ENCODE assay signal across 31 mouse cellular contexts in genomic region chr6:140366791-140367190, GRCm38 (mm10). TPM values are rescaled to one million over a fixed set of nuclear protein-coding genes. Genes with fewer than 3 reads are reported as not detected.
DNase-seq lines count a peak whose midpoint lies in the region; ATAC-seq lines count a peak whose summit lies in the region.
"Had no signal": no experiment of that assay in that cellular context is flagged by ENCODE, and none has a peak within 500 bp of the region (broad histone marks: within the 10 kb centered on the region; RNA-seq: fewer than 3 reads in every experiment).

No protein-coding gene starts in this region.

- H3K27ac ChIP-seq in intestine, embryonic 15.5 days: no peak overlapping the region
- no peak overlapping the region for H3K27ac ChIP-seq in intestine, embryonic 16.5 days (ENCODE audit: low read length)
- no peak overlapping the region for H3K27ac ChIP-seq in kidney, embryonic 14.5 days (ENCODE audit: low read depth, low read length)
- H3K27ac ChIP-seq: embryonic facial prominence, embryonic 10.5 days; embryonic facial prominence, embryonic 13.5 days; forebrain, embryonic 12.5 days; forebrain, embryonic 15.5 days; heart, embryonic 15.5 days; hindbrain, embryonic 10.5 days; hindbrain, embryonic 13.5 days had no signal

- H3K9ac ChIP-seq in intestine, embryonic 15.5 days: no peak overlapping the region
- H3K9ac ChIP-seq in intestine, embryonic 16.5 days (ENCODE audit: low read depth, low read length): no peak overlapping the region
- no peak overlapping the region for H3K9ac ChIP-seq in kidney, embryonic 14.5 days (ENCODE audit: low read depth, low read length)
- H3K9ac ChIP-seq: embryonic facial prominence, embryonic 13.5 days; forebrain, embryonic 12.5 days; forebrain, embryonic 15.5 days; heart, embryonic 12.5 days; heart, embryonic 15.5 days; hindbrain, embryonic 13.5 days had no signal

- DNase-seq in kidney, adult 8-10 months: peak; percentile 42 to 49
- DNase-seq in kidney, postnatal 36 days: peak; percentile 55 to 58
- no peak for DNase-seq in kidney, postnatal 14 days
- DNase-seq in right cerebral cortex, postnatal 25 days: no peak
- DNase-seq: adrenal gland, postnatal 10 days; adrenal gland, postnatal 36 days; B cell, adult 2 months; cerebellum, adult 11 months; cerebellum, adult 8-10 months; cerebellum, postnatal 10 days; cerebellum, postnatal 36 days; embryo, embryonic 11 days; gastrocnemius, postnatal 25 days; heart, adult 18-20 months; heart, postnatal 10 days; heart, postnatal 36 days had no signal

- no peaks in the 10 kb centered on the region for H3K9me3 ChIP-seq in intestine, embryonic 15.5 days
- H3K9me3 ChIP-seq in intestine, embryonic 16.5 days (ENCODE audit: control insufficient read depth, low read length): no peaks in the 10 kb centered on the region
- 0 out of 2 replicates have a peak, but pooled peaks cover 3% of the 10 kb centered on the region for H3K9me3 ChIP-seq in kidney, embryonic 14.5 days (ENCODE audit: control insufficient read depth, low read length)
- H3K9me3 ChIP-seq: embryonic facial prominence, embryonic 10.5 days; embryonic facial prominence, embryonic 13.5 days; forebrain, embryonic 12.5 days; forebrain, embryonic 15.5 days; heart, embryonic 12.5 days; heart, embryonic 15.5 days; hindbrain, embryonic 10.5 days; hindbrain, embryonic 13.5 days had no signal

- H3K4me2 ChIP-seq in intestine, embryonic 15.5 days (replicated peaks): no peak overlapping the region
- no peak overlapping the region for H3K4me2 ChIP-seq in intestine, embryonic 16.5 days (ENCODE audit: low read depth, low read length)
- H3K4me2 ChIP-seq in kidney, embryonic 14.5 days (replicated peaks; ENCODE audit: low read depth, low read length): no peak overlapping the region
- H3K4me2 ChIP-seq: embryonic facial prominence, embryonic 13.5 days; forebrain, embryonic 12.5 days; forebrain, embryonic 15.5 days; heart, embryonic 12.5 days; heart, embryonic 15.5 days; hindbrain, embryonic 13.5 days had no signal

- no peaks in the 10 kb centered on the region for H3K4me1 ChIP-seq in intestine, embryonic 15.5 days (replicated peaks)
- H3K4me1 ChIP-seq in intestine, embryonic 16.5 days (ENCODE audit: control insufficient read depth, insufficient read depth, low read length): peaks cover 4% of the 10 kb centered on the region; the same call in 1 of the 2 replicates
- H3K4me1 ChIP-seq in kidney, embryonic 14.5 days (ENCODE audit: control insufficient read depth, insufficient read depth, low read length): no peaks in the 10 kb centered on the region
- H3K4me1 ChIP-seq: embryonic facial prominence, embryonic 10.5 days; embryonic facial prominence, embryonic 13.5 days; forebrain, embryonic 12.5 days; forebrain, embryonic 15.5 days; heart, embryonic 12.5 days; heart, embryonic 15.5 days; hindbrain, embryonic 10.5 days; hindbrain, embryonic 13.5 days had no signal

- no peak overlapping the region for H3K4me3 ChIP-seq in intestine, embryonic 15.5 days (replicated peaks)
- no peak overlapping the region for H3K4me3 ChIP-seq in intestine, embryonic 16.5 days (ENCODE audit: low read length)
- H3K4me3 ChIP-seq in kidney, embryonic 14.5 days (ENCODE audit: low read length): no peak overlapping the region
- H3K4me3 ChIP-seq: embryonic facial prominence, embryonic 10.5 days; embryonic facial prominence, embryonic 13.5 days; erythroblast, embryonic 14.5 days; forebrain, embryonic 12.5 days; forebrain, embryonic 15.5 days; heart, embryonic 12.5 days; heart, embryonic 15.5 days; hindbrain, embryonic 10.5 days; hindbrain, embryonic 13.5 days had no signal

- 0 out of 2 replicates have a peak, but pooled peaks have one; percentile 34 for ATAC-seq in intestine, embryonic 15.5 days
- no peak for ATAC-seq in intestine, embryonic 16.5 days
- no peak for ATAC-seq in kidney, embryonic 14.5 days (ENCODE audit: low FRiP score, low TSS enrichment)
- ATAC-seq: forebrain, embryonic 15.5 days; Patski had no signal

- no peaks in the 10 kb centered on the region for H3K36me3 ChIP-seq in intestine, embryonic 15.5 days
- H3K36me3 ChIP-seq in intestine, embryonic 16.5 days (ENCODE audit: control insufficient read depth, insufficient read depth, low read length): no peaks in the 10 kb centered on the region
- H3K36me3 ChIP-seq in kidney, embryonic 14.5 days (ENCODE audit: control insufficient read depth, insufficient read depth, low read length): no peaks in the 10 kb centered on the region
- H3K36me3 ChIP-seq: embryonic facial prominence, embryonic 10.5 days; embryonic facial prominence, embryonic 13.5 days; forebrain, embryonic 12.5 days; forebrain, embryonic 15.5 days; G1E; heart, embryonic 12.5 days; heart, embryonic 15.5 days; hindbrain, embryonic 10.5 days; hindbrain, embryonic 13.5 days had no signal

- no peaks in the 10 kb centered on the region for H3K27me3 ChIP-seq in intestine, embryonic 15.5 days (replicated peaks)
- no peaks in the 10 kb centered on the region for H3K27me3 ChIP-seq in intestine, embryonic 16.5 days (replicated peaks; ENCODE audit: control insufficient read depth, insufficient read depth, low read length)
- no peaks in the 10 kb centered on the region for H3K27me3 ChIP-seq in kidney, embryonic 14.5 days (ENCODE audit: control insufficient read depth, insufficient read depth, low read length)
- H3K27me3 ChIP-seq: CH12.LX; embryonic facial prominence, embryonic 13.5 days; forebrain, embryonic 12.5 days; forebrain, embryonic 15.5 days; heart, embryonic 12.5 days; heart, embryonic 15.5 days; hindbrain, embryonic 13.5 days; Patski had no signal

- WGBS in intestine, embryonic 15.5 days: 50% methylated on average over 3 of the region's 3 CpGs
- 45% methylated on average over 3 of the region's 3 CpGs for WGBS in intestine, embryonic 16.5 days
- 57% methylated on average over 3 of the region's 3 CpGs for WGBS in kidney, embryonic 14.5 days

RNA-seq across cellular contexts. Expression of gene Plekha5, which starts 57.1 kb away (rescaled TPM):
- polyA plus RNA-seq in intestine, embryonic 15.5 days (2015; fragmentation: Nextera tagmentation; extraction: Ambion mirVana): 40.8 and 43.2 TPM in 2 replicates
- 27.9 and 30.1 TPM in 2 replicates for polyA plus RNA-seq in intestine, embryonic 16.5 days (2015; fragmentation: Nextera tagmentation; extraction: Ambion mirVana)
- 43.8 and 63.4 TPM in 2 replicates for polyA plus RNA-seq in kidney, embryonic 14.5 days (2014; fragmentation: Nextera tagmentation; extraction: Ambion mirVana)
- polyA plus RNA-seq: G1E had no signal

Comparison
In these comparisons a context has a peak if more than half of its experiments do, and no peak if none do; other contexts are left out.
1. DNase-seq: peak in kidney, adult 8-10 months (2 of 2) and kidney, postnatal 36 days (2 of 2); none in kidney, postnatal 14 days (single experiment) and right cerebral cortex, postnatal 25 days (single experiment).